12 mouse cellular contexts compared by ENCODE assay signal in the genomic region with DNA sequence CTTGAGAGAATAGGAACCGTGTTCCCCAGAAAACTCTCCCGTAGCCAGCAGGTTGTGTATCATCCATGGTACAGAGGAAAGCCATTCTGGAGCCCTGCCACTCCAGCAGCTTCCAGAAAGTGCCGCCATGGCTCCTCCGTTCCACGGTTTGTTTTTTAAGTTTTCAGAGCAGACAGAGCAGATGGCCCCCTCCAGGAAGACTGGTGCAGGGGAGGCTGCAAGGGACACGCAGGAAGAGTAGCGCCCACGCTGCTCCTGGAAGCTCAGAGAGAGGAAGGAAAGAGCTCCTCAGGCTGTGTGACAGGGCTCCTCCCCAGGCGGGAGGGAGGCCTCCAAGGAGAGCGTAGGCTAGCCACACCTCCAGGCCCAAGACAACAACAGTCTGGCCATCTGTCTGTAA. TPM values are rescaled to one million over a fixed set of nuclear protein-coding genes. Genes with fewer than 3 reads are reported as not detected.
A peak's percentile ranks its signal among the peaks of the same experiment; 100 is the strongest.
DNase-seq lines count a peak whose midpoint lies in the region; ATAC-seq lines count a peak whose summit lies in the region.
"Had no signal": no experiment of that assay in that cellular context is flagged by ENCODE, and none has a peak within 500 bp of the region (broad histone marks: within the 10 kb centered on the region; RNA-seq: fewer than 3 reads in every experiment).

No protein-coding gene starts in this region.

- no peak overlapping the region for H3K4me3 ChIP-seq in forebrain, embryonic 11.5 days (ENCODE audit: low read depth, low read length)
- H3K4me3 ChIP-seq in hindbrain, embryonic 16.5 days (ENCODE audit: low read length): no peak overlapping the region
- H3K4me3 ChIP-seq in midbrain, embryonic 10.5 days: no peak overlapping the region
- no peak overlapping the region for H3K4me3 ChIP-seq in embryonic facial prominence, embryonic 10.5 days
- H3K4me3 ChIP-seq: embryonic facial prominence, embryonic 15.5 days; limb, embryonic 15.5 days had no signal

- no peaks in the 10 kb centered on the region for H3K9me3 ChIP-seq in forebrain, embryonic 11.5 days (ENCODE audit: control insufficient read depth, low read length)
- H3K9me3 ChIP-seq in hindbrain, embryonic 16.5 days (ENCODE audit: control insufficient read depth, low read length): no peaks in the 10 kb centered on the region
- no peaks in the 10 kb centered on the region for H3K9me3 ChIP-seq in midbrain, embryonic 10.5 days (replicated peaks)
- no peaks in the 10 kb centered on the region for H3K9me3 ChIP-seq in embryonic facial prominence, embryonic 10.5 days
- H3K9me3 ChIP-seq: embryonic facial prominence, embryonic 15.5 days; limb, embryonic 15.5 days had no signal

- no peaks in the 10 kb centered on the region for H3K27me3 ChIP-seq in forebrain, embryonic 11.5 days (ENCODE audit: control insufficient read depth, insufficient read depth, low read length)
- no peaks in the 10 kb centered on the region for H3K27me3 ChIP-seq in hindbrain, embryonic 16.5 days (replicated peaks; ENCODE audit: control insufficient read depth, insufficient read depth, low read length)
- peaks cover 3% of the 10 kb centered on the region for H3K27me3 ChIP-seq in midbrain, embryonic 10.5 days (ENCODE audit: low read depth, poor library complexity, severe bottlenecking)
- no peaks in the 10 kb centered on the region for H3K27me3 ChIP-seq in embryonic facial prominence, embryonic 10.5 days (replicated peaks; ENCODE audit: low read depth, poor library complexity, severe bottlenecking)

- H3K4me1 ChIP-seq in forebrain, embryonic 11.5 days (replicated peaks; ENCODE audit: control insufficient read depth, insufficient read depth, low read length): peaks cover 5% of the 10 kb centered on the region
- peaks cover 38% of the 10 kb centered on the region for H3K4me1 ChIP-seq in hindbrain, embryonic 16.5 days (ENCODE audit: control insufficient read depth, insufficient read depth, low read depth, low read length)
- H3K4me1 ChIP-seq in midbrain, embryonic 10.5 days: peaks cover 34% of the 10 kb centered on the region
- H3K4me1 ChIP-seq in embryonic facial prominence, embryonic 10.5 days: peaks cover 13% of the 10 kb centered on the region
- H3K4me1 ChIP-seq: embryonic facial prominence, embryonic 15.5 days; limb, embryonic 15.5 days had no signal

- H3K36me3 ChIP-seq in forebrain, embryonic 11.5 days (ENCODE audit: control insufficient read depth, insufficient read depth, low read length): no peaks in the 10 kb centered on the region
- H3K36me3 ChIP-seq in hindbrain, embryonic 16.5 days (ENCODE audit: control insufficient read depth, insufficient read depth, low read length): no peaks in the 10 kb centered on the region
- H3K36me3 ChIP-seq in midbrain, embryonic 10.5 days: no peaks in the 10 kb centered on the region
- no peaks in the 10 kb centered on the region for H3K36me3 ChIP-seq in embryonic facial prominence, embryonic 10.5 days (replicated peaks)
- H3K36me3 ChIP-seq: embryonic facial prominence, embryonic 15.5 days; limb, embryonic 15.5 days had no signal

- no peak for ATAC-seq in forebrain, embryonic 11.5 days (replicated peaks; ENCODE audit: low FRiP score)
- ATAC-seq in hindbrain, embryonic 16.5 days: no peak

- 29% methylated on average over 10 of the region's 10 CpGs for WGBS in forebrain, embryonic 11.5 days
- WGBS in hindbrain, embryonic 16.5 days: 21% methylated on average over 10 of the region's 10 CpGs
- 36% methylated on average over 10 of the region's 10 CpGs for WGBS in midbrain, embryonic 10.5 days
- WGBS in embryonic facial prominence, embryonic 10.5 days: 26% methylated on average over 10 of the region's 10 CpGs

- DNase-seq in cerebellum, adult 11-12 months: peak; percentile 79
- DNase-seq in forebrain, embryonic 11.5 days (ENCODE audit: low spot score): no peak
- DNase-seq in midbrain, embryonic 10.5 days (ENCODE audit: low spot score): no peak
- no peak for DNase-seq in testis, postnatal 14 days (ENCODE audit: low spot score)
- no peak for DNase-seq in lung, postnatal 4 days
- no peak for DNase-seq in adrenal gland, postnatal 25 days
- no peak for DNase-seq in embryonic facial prominence, embryonic 10.5 days (ENCODE audit: low spot score)

- peak overlapping the region; percentile 78; the same call in 1 of the 2 replicates for H3K27ac ChIP-seq in forebrain, embryonic 11.5 days (ENCODE audit: low read depth, low read length)
- H3K27ac ChIP-seq in hindbrain, embryonic 16.5 days (ENCODE audit: low read depth, low read length): 0 out of 2 replicates have a peak overlapping the region, but pooled peaks have one; percentile 4
- peak overlapping the region; percentile 78 for H3K27ac ChIP-seq in midbrain, embryonic 10.5 days (replicated peaks)
- H3K27ac ChIP-seq in embryonic facial prominence, embryonic 10.5 days (replicated peaks): no peak overlapping the region
- H3K27ac ChIP-seq: embryonic facial prominence, embryonic 15.5 days; limb, embryonic 15.5 days had no signal

- H3K9ac ChIP-seq in forebrain, embryonic 11.5 days (ENCODE audit: low read length): no peak overlapping the region
- no peak overlapping the region for H3K9ac ChIP-seq in hindbrain, embryonic 16.5 days (ENCODE audit: low read depth, low read length)
- H3K9ac ChIP-seq: embryonic facial prominence, embryonic 15.5 days; limb, embryonic 15.5 days had no signal

- no peak overlapping the region for H3K4me2 ChIP-seq in forebrain, embryonic 11.5 days (ENCODE audit: low read depth, low read length, severe bottlenecking)
- H3K4me2 ChIP-seq in hindbrain, embryonic 16.5 days (ENCODE audit: low read length): no peak overlapping the region
- H3K4me2 ChIP-seq: embryonic facial prominence, embryonic 15.5 days; limb, embryonic 15.5 days had no signal

RNA-seq across cellular contexts. Expression of a gene that starts 15.1 kb away (rescaled TPM):
- polyA plus RNA-seq in forebrain, embryonic 11.5 days (2014; fragmentation: Nextera tagmentation; extraction: Ambion mirVana): 13.6 and 13.9 TPM in 2 replicates
- 41.4 and 47.3 TPM in 2 replicates for polyA plus RNA-seq in hindbrain, embryonic 16.5 days (2015; fragmentation: Nextera tagmentation; extraction: Ambion mirVana)
- polyA plus RNA-seq in midbrain, embryonic 10.5 days (2016; fragmentation: Nextera tagmentation; extraction: Ambion mirVana): 3.5 and 9.7 TPM in 2 replicates
- 3.7 and 6.3 TPM in 2 replicates for total RNA-seq in adrenal gland, postnatal 25 days (2021)
- polyA plus RNA-seq in embryonic facial prominence, embryonic 10.5 days (2016; fragmentation: Nextera tagmentation; extraction: Ambion mirVana): 1.8 and 1.9 TPM in 2 replicates
- polyA plus RNA-seq: heart, postnatal 0 days had no signal

RNA-seq across cellular contexts. Expression of a gene that starts 36.9 kb away (rescaled TPM):
- 0.47 and 0.55 TPM in 2 replicates for polyA plus RNA-seq in forebrain, embryonic 11.5 days (2014; fragmentation: Nextera tagmentation; extraction: Ambion mirVana)
- polyA plus RNA-seq in hindbrain, embryonic 16.5 days (2015; fragmentation: Nextera tagmentation; extraction: Ambion mirVana): 5.4 and 9.7 TPM in 2 replicates
- 0.29 TPM in 1 of 2 replicates, not detected in the other for polyA plus RNA-seq in midbrain, embryonic 10.5 days (2016; fragmentation: Nextera tagmentation; extraction: Ambion mirVana)
- 38.2 and 49.3 TPM in 2 replicates for total RNA-seq in adrenal gland, postnatal 25 days (2021)
- 0.11 TPM in 1 of 2 replicates, not detected in the other for polyA plus RNA-seq in embryonic facial prominence, embryonic 10.5 days (2016; fragmentation: Nextera tagmentation; extraction: Ambion mirVana)
- total RNA-seq: CH12.LX had no signal
- polyA plus RNA-seq: limb, embryonic 15.5 days had no signal
